Mouse (Mus musculus): ENCODE measurements at regions not wholly inside any gene's neighbourhood (a gene's known extent, or its start where the extent isn't known, plus 50 kb on each side); places are given as distances from the start of the nearest gene placed in this dataset.

DNA sequence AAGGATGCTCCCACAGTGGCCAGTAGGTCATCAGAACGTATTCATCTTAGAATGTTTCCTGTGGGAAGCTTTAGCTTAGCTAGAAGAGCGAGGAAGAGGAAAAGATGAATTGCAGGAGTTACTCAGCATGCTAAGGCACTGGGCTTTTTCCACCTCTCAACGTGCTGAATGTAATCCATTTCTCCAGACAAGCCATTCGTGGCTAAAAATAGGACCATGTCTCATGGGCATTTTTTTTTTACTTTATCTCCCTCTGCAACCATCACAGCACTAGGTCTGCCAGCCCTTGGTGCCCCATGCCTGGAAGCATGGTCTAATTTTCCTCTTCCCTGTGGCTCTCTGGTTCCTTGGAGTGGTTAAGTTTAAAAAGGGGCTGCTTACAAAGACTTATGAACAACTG lies 235.3 kb upstream of the Zfp637 start:
- peak; percentile 31 to 45 for DNase-seq

GRCm38 (mm10) chr6:117606211-117606610 lies 234.8 kb upstream of the Zfp637 start:
- no peak for DNase-seq
- intact Hi-C loops (cut with DNase I) = loop anchor here (5.0 kb wide), 2 partner anchors 54 to 434 kb away; no protein-coding TSS in a partner anchor

More for the DNA sequence above, 235.3 kb upstream of the Zfp637 start:
- intact Hi-C loops (cut with DNase I) = loop anchor here (5.0 kb wide), 2 partner anchors 53 to 433 kb away; no protein-coding TSS in a partner anchor

- DNase-seq = peak; percentile 60 to 63
- intact Hi-C loops (cut with DNase I) = loop anchor here (5.0 kb wide), 2 partner anchors 55 to 435 kb away; no protein-coding TSS in a partner anchor
Observed at GRCm38 (mm10) chr6:117607023-117607422, 234.0 kb upstream of the Zfp637 start.

GRCm38 (mm10) chr6:117609476-117610404 lies 231.2 kb upstream of the Zfp637 start:
- DNase-seq = peak; percentile 36 to 37
- intact Hi-C loops (cut with DNase I) = loop anchor here (5.0 kb wide), 2 partner anchors 57 to 437 kb away; no protein-coding TSS in a partner anchor

DNA sequence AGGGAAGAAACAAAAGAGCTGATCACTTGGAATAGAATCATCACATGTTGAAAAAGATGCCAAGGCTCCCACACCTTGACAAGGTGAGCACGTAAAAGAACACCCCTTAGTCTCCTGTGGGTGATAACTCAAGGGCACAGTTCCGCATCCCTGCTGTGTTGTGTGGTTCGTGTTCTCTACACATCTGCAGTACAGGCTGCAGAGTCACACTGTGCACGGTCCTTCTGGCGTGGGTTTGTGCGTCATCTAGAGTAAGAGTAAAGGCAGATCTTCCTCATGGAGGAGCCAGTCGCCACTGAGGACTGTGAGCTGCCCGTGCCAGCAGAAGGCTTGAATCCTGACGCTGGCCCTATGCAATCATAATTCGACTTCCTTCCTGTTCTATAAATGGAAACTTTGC lies 229.7 kb upstream of the Zfp637 start:
- DNase-seq = no peak
- intact Hi-C loops (cut with DNase I) = no loop called here

- intact Hi-C loops (cut with DNase I) = no loop called here
- no peak for DNase-seq
Observed at GRCm38 (mm10) chr6:117611965-117612364, 229.0 kb upstream of the Zfp637 start.

GRCm38 (mm10) chr6:117612421-117612820 lies 228.6 kb upstream of the Zfp637 start:
- intact Hi-C loops (cut with DNase I) = no loop called here
- no peak for DNase-seq

- peak in 1 of 2 experiments; percentile 12 for DNase-seq
- intact Hi-C loops (cut with DNase I) = no loop called here
Observed at GRCm38 (mm10) chr6:117613656-117614350, 227.2 kb upstream of the Zfp637 start.

GRCm38 (mm10) chr6:117614386-117614785 lies 226.6 kb upstream of the Zfp637 start:
- intact Hi-C loops (cut with DNase I) = no loop called here
- no peak for DNase-seq

DNA sequence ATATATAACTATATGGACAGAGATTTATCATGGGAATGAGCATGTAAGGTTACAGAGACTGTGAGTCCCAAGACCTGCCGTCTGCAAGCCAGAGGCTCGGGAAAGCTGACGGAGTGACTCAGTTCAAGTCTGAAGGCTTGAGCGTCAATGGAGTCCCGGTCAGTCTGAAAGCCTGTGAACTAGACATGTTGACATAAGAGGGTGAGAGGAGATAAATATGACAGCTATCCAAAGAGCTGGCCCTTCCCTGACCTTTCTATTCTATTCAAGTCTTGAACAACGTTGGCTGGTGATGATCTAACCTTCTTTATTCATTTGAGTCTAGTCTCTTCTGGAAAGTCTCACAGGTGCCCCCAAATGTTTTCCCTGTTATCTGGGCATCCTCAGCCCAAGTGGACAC lies 223.8 kb upstream of the Zfp637 start:
- intact Hi-C loops (cut with DNase I) = no loop called here
- peak in 1 of 2 experiments; percentile 11 for DNase-seq

GRCm38 (mm10) chr6:117617951-117618350 lies 223.0 kb upstream of the Zfp637 start:
- intact Hi-C loops (cut with DNase I) = no loop called here

DNA sequence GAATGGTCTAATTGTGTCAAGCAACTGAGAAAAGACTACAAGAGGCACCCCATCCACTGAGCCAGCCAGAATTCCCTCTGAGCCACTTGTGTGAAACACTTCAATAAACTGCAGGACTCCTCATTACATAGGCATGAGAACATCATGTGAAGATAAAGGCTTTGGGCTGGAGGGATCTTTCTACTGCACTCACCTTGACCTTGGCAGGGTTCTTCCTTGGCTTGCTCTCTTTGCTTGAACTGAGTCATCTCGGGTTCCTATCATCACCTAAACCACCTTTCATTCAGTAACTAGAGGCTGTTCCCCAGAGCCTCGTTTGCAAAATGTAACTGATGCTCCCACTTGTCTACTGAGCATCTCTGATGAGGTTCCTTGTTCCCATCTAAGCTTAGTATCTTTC lies 221.4 kb upstream of the Zfp637 start:
- DNase-seq = no peak
- intact Hi-C loops (cut with DNase I) = no loop called here

More at GRCm38 (mm10) chr6:117617951-117618350, 223.0 kb upstream of the Zfp637 start:
- DNase-seq = no peak

DNA sequence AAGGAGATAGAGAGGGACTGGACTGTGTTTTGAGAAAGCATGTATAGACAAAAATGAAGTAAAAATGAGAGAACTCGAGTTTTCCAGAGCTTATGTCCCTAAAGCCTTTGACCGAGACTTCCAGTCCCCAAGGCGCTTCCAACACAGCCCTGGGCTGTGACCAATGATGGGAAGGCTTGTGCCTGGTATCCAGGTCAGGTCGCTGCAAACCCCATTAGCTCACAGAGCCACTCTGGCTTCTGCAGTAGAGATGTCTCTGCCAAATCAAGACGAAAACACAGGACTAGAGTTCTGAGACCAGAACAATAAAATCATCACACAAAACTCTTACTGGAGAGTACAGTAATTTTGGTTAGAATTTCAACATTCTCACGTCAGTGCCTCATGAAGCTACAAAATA lies 218.5 kb upstream of the Zfp637 start:
- intact Hi-C loops (cut with DNase I) = no loop called here
- no peak for DNase-seq

GRCm38 (mm10) chr6:117622946-117623345 lies 218.0 kb upstream of the Zfp637 start:
- intact Hi-C loops (cut with DNase I) = no loop called here
- no peak for DNase-seq

DNA sequence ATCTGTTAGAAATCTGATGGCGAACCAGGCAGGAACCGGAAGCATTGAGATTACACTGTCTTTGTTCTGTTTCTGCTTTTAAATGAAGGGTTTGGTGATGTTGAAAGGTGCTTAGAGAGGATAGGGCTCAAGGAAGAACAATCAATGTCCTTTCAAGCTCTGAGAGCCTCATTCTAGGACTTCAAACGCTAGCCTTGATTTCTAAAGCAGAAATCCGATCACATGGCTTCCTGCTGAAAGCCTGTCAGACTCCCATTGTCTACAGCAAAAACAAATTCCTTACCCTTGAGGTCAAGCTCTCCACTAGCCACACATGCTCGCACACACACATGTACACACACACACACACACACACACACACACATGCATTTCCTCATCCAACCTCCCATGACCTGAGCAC lies 215.3 kb upstream of the Zfp637 start:
- DNase-seq = no peak
- intact Hi-C loops (cut with DNase I) = no loop called here

DNA sequence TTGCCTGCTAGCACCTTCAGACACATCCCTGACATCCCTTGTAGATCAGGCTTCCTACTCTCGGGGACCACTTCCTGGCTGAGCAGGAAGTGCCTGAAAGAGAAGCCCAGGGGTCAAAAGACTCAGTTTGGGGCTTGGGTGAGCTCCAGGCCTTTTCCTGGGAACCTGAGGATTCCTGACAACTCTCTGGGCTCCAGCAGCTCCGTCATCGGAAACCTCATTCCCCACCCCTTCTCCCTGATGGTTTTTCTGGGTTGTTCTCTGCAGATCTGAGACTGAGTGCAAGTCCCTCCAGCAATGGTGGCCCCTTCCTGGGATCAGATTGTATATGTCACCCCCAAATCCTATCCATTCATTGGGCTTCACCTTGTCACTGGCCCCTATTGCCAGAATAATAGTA lies 213.5 kb upstream of the Zfp637 start:
- DNase-seq = no peak
- intact Hi-C loops (cut with DNase I) = no loop called here

DNA sequence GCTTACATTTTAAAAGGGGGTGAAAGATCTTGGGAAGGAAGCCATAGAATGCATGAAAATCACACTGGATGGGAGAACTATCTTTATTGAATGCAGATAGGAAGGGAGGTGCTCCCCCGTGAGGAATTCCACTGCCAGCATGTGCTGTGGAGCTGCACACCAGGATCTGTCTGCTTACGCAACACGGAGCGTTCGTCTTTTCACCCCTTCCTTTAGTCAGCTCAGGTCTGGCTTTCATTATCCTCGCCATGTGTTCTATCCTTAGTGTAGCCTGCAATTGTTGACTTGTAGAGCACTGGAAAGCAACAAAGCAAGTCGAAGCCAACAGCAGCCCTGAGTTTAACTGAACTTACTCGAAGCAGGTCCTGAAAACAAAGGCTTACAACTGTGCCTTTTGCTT lies 194.4 kb upstream of the Zfp637 start:
- peak; percentile 15 to 16 for DNase-seq
- intact Hi-C loops (cut with DNase I) = no loop called here

DNA sequence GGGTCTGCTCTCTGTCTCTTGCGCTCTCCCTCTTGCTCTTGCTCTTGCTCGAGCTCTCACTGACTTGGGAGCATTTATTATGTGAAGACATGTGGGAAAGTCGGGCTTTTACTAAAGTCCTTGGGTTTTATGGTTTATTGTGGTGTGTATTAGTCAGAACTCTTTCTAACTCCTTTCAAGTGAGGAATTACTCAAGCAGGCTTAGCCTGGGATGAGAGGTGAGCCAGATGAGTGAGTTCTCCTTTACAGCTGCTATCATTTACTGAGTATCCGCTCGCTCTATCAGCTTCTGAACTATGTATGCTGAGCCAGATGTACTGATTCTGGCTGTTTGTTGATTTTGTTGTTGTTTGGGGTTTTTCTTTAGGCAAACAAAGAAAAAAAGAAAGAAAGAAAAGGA lies 190.4 kb upstream of the Zfp637 start:
- DNase-seq = no peak
- intact Hi-C loops (cut with DNase I) = no loop called here

- DNase-seq = no peak
- intact Hi-C loops (cut with DNase I) = no loop called here
Observed at GRCm38 (mm10) chr6:117651551-117651950, 189.4 kb upstream of the Zfp637 start.

GRCm38 (mm10) chr6:117652012-117652411 lies 189.0 kb upstream of the Zfp637 start:
- intact Hi-C loops (cut with DNase I) = no loop called here
- DNase-seq = peak; percentile 15 to 19

GRCm38 (mm10) chr6:117652917-117653316 lies 188.1 kb upstream of the Zfp637 start:
- DNase-seq = peak; percentile 50 to 55
- intact Hi-C loops (cut with DNase I) = no loop called here

Measured in heart, postnatal 10 days (tissue).